Mouse (Mus musculus) stomach, postnatal 0 days (tissue): ENCODE results near the gene Depdc5.

Experiments used
- CTCF ChIP-seq: IDR thresholded peaks from 2 replicates; pipeline ENCODE4 v1.5.1; 2016; ENCODE audit warnings: antibody characterized with exemption, low read depth, mild to moderate bottlenecking, moderate library complexity
- EP300 ChIP-seq: optimal IDR thresholded peaks from 2 replicates; pipeline ENCODE3; 2016; ENCODE audit warnings: antibody characterized with exemption

GRCm38 (mm10) chr5:32886739-32887138 is 23.2 kb downstream of the Depdc5 start:
- TF ChIP-seq EP300 (no peak), CTCF (no peak)
